Mouse (Mus musculus) bone marrow, adult 2 months (tissue): ENCODE results near the gene Mamdc2.

ENCODE experiments used
- CTCF ChIP-seq: fragments of 200-500 bp; IDR thresholded peaks from 2 replicates; pipeline ENCODE4 v1.5.1; 2011; ENCODE audit warnings: low read length, control low read depth; ENCODE audit not compliant: control insufficient read depth, insufficient read depth
- POLR2A ChIP-seq: fragments of 200-500 bp; IDR thresholded peaks from 2 replicates; pipeline ENCODE4 v1.6.1; 2011; ENCODE audit warnings: low read depth, mild to moderate bottlenecking, control low read depth, low read length, borderline replicate concordance; ENCODE audit not compliant: control insufficient read depth

DNA sequence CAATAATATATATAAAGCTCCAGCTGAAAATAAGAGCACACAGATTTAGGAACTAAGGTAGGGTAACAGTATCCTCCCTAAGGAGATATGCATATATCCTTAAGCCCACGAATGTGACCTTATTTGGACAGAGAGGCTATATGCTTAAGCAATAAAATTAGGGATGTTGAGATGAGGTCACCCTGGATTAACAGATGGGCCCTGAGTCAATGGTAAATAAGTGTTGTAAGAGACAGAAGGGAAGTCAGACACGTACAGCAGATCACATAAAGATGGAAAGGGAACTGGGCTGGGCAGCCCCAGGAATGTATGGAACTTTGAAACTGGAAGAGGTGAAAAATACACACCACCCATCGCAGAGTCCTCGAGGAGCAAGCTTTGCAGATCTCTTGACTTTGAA, 3.1 kb upstream of the Mamdc2 start:
- TF ChIP-seq POLR2A (no peak), CTCF (no peak)
